Mouse (Mus musculus) megakaryocyte, embryonic 14.5 days (primary cell): Measurements from ENCODE around the gene Grip1.

Experiments used
- FLI1 ChIP-seq: IDR thresholded peaks from 2 replicates; pipeline ENCODE4 v1.6.1; 2012; ENCODE audit warnings: low read length, inconsistent platforms, mixed read lengths
- GATA1 ChIP-seq: IDR thresholded peaks from 3 replicates; pipeline ENCODE4 v1.6.1; 2012; ENCODE audit warnings: mixed read lengths, low read length, inconsistent platforms, borderline replicate concordance

DNA sequence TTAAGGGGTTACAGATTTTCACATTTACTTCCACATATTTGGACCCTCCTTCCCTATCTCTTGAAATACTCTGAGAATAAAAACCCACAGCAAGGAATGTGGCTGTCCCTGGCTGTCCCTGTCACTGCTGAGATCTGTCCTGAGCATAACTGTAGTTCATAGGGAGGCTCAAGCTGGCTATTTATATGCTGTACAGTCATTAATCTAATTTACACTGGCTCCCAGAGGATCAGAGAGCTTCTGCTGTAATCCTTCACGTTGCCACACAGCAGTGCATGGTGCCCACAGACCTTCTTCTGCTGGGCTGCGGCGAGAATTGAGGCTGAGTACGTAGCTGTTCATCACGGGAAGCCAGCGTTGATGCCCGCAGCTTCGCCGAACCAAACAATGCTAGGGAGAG lies 464.4 kb downstream of the Grip1 start:
- TF ChIP-seq FLI1, result no peak
- TF ChIP-seq GATA1, result no peak
